Mouse (Mus musculus): Measurements from ENCODE around the gene Jmjd8.

The Jmjd8 gene

DNA sequence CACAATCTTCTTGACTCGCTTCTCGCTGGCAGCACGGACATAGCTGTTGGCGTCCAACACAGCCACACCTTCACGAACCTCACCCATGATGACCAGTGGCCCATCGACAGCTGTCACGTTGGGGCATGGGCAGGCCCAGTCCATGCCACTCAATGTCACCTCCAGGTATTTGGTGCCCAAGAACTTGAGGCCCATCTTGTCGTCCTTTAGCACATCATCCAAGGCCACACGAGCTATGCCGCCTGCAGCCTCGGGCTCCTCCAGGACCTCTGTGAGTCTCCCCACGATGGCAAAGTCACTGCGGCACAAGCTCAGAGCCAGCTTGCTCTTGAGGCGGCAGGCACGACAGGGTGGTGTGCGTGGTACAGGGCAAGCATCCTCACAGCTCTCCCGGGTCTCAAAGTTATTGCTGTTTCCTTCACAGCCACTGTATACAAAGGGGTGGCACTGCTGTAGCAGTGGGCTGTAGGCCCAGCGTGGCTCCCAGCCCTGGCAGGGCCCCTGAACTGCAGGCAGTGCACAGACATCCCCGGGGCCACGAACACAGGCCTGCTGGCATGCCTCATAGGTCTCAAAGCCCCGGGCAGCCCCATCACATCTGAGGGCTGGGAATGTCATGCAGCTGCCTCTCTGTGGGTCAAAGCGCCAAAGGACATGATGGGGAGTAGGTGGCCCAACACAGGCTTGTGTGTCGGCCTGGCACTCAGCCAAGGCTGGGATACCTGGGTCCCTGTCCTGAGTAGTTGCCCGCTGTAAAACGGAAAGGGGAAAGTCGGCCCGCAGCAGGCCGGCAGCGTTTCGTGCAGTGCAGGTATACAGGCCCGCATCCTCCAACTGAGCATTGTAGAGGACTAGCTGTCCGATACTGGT, 49.3 kb downstream of the Jmjd8 start:
- DNase-seq (ENCODE audit: low read depth, low spot score), result no peak

DNA sequence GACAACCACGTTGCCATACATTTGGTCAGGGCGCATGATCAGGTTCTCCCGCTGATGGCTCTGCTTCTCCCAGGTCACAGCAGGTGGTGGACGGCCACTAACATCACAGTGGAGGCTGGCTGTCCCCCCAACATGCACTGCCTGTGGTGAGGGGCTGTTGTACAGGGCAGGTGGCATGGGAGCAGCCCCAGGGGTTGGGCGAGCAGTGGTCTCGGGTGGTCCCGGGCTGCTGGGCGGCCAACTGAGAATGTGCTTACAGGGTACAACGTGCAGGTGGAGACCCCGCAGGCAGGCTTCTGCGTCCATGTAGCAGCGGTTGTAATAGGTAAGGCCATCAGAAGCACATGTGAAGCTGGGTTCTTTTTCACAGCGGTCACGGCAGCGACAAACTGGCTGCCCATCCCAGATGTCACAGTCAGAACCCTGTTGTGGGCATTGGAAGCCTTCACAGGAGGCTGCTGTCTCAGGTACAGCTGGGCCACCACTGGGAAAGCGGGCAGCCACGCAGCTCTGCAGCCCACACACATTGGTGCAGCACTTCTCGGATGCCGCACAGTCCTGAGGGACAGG, 50.0 kb downstream of the Jmjd8 start:
- DNase-seq (ENCODE audit: low read depth, low spot score), result no peak

DNA sequence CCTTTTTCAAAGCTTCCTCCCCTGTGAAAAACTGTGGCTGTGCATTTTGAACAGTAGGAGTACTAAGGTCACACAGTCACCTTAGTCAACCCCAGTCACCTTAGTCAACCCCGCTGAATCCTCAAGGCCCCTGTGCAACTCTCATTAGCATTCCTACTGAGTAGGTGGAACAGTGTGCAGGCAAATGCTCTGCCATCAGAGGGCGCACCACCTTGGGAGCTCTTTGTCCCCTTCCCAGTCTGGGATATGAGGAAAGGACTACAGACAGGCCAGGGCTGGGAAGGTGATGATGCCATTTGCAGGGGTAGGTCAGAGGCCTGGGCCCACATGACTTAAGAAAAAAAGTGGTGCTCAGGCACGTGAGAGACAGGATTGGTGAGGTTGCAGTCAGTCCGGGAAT, 50.6 kb downstream of the Jmjd8 start:
- DNase-seq (ENCODE audit: low read depth, low spot score), result no peak

DNA sequence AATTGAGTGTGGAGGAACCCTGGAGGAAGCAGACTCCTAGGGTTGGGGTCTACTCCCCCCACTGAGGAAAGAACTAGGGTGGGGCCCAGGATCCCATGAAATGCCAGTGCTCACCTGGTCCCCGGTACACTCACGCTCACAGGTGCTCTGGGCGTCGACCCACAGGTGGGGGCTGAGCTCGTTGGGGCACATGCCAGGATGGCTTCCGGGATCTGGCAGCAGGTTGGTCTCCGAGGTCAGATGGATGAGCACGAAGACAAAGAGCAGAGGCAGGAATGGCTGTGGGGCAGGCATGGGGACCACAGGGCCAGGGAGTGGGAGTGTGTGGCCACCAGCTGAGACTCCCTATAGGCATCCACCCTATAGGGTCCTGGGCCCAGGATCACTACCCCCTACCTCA, 51.1 kb downstream of the Jmjd8 start:
- no peak for DNase-seq (ENCODE audit: low read depth, low spot score)

DNA sequence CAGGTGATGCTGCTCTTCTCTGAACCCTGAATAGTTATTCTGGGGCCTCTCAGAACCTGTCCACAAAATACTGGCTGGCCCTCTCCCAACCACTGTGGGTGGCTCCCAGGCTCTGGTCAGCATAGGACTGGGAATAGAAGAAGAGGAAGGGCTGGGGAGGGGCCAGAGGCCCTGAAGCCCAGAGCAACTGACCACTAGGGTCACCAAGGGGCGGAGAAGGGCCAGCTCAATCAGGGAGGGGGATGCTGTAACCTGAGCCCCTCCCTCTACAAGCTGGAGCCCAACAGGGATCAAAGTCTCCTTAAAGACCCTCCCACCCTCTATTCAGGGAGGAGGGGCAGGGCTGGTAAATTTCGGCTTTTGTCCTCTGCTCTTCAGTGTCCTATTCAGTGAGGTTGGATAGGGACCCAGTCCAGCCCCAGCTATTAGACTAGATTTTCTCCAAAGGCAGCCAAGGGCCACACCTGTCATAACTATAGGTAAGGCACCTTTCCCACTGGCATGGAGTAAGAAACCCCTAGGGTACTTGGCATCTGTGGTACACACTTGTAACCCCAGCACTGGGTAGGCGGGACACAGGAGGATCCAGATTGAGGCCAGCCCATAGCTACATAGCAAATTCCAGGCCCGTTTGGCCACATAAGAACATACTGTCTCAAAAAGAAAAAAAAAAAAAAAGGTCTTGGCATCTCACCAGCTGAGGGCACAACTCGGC, 51.7 kb downstream of the Jmjd8 start, which contains the start of gene Wfikkn1:
Wfikkn1 (minus strand) TSS at position 663 of the 715 bp plus-strand sequence.
- no peak for DNase-seq (ENCODE audit: low read depth, low spot score)

DNA sequence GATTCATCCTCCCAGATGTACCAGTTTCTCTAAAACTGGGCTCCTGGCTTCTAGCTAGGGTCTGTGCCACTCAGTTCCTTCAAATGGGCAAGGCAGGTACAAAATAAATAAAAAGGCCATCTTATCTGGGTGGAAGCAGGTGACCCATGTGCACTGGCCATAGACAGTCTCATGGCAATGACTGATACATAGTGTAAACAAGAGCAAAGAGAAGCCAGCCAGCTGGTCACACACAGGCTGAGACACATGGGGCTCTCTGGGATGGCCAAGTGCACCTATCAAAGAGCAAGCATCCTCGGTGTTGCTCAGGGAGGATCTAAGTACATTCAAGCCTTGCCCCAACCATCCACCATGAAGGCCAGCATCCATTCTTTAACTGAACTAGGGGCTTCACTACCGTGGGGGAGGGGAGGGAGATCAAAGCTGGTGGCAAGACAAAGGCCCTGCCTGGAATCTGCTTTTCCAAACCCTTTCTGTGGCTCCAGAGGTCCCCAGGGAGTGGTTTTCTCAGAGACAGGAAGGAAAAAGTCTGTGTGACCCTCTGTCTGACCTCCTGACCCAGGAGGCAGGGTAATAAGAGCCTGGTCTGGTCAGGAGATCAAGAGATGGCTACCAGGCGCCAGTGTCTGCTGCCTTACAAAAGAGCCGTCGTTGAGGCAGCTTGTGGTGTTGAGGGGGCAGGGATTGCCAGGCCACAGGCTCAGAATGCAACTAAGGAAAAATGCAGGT, 52.4 kb downstream of the Jmjd8 start:
- DNase-seq (ENCODE audit: low read depth, low spot score), result no peak
